Mouse (Mus musculus): ENCODE measurements around the gene Nup210l.

GRCm38 (mm10) chr3:90248746-90249100 lies 144.8 kb downstream of the Nup210l start:
- no peak for TF ChIP-seq CTCF (IDR thresholded peaks at IDR 0.05; ENCODE audit: borderline replicate concordance, insufficient read depth, low read depth, low read length)
- no peak for TF ChIP-seq POLR2A (IDR thresholded peaks at IDR 0.05; ENCODE audit: borderline replicate concordance, insufficient read depth, low read length)
